Mouse (Mus musculus) brain, embryonic 14.5 days (tissue): ENCODE measurements around the gene Pip4k2a. TPM values are rescaled to one million over a fixed set of nuclear protein-coding genes. Genes with fewer than 3 reads are reported as not detected.

ENCODE experiments used
- DNase-seq: peaks from one replicate; pipeline ENCODE4 v3.0.0-alpha.2; 2011; ENCODE audit warnings: low read depth
- CTCF ChIP-seq: fragments of 200-500 bp; IDR thresholded peaks from 2 replicates; pipeline ENCODE4 v1.5.1; 2012; ENCODE audit warnings: inconsistent platforms, mild to moderate bottlenecking, moderate library complexity, borderline replicate concordance; ENCODE audit not compliant: insufficient read depth, insufficient read length; ENCODE audit errors: extremely low read depth
- POLR2A ChIP-seq: fragments of 200-500 bp; IDR thresholded peaks from 2 replicates; pipeline ENCODE4 v1.6.1; 2012; ENCODE audit warnings: mild to moderate bottlenecking, inconsistent platforms, borderline replicate concordance; ENCODE audit not compliant: poor library complexity, insufficient read depth, insufficient read length, severe bottlenecking; ENCODE audit errors: extremely low read depth
- polyA plus RNA-seq: library from polyadenylated mRNA; depleted of rRNA; stranded (reverse); fragments of >200 nt; gene quantifications from 2 replicates; pipeline ENCODE4 v1.2.3, GENCODE M21; 2012

Pip4k2a gene
- polyA plus RNA-seq, 1 experiment, result 17.9 TPM

- DNase-seq, result no peak
- no peak for TF ChIP-seq CTCF
- TF ChIP-seq POLR2A, result no peak
These were observed 47.2 kb downstream of the Pip4k2a start for GRCm38 (mm10) chr2:18950758-18951157.

GRCm38 (mm10) chr2:18948741-18949140, 49.2 kb downstream of the Pip4k2a start:
- TF ChIP-seq POLR2A, result no peak
- no peak for DNase-seq

DNA sequence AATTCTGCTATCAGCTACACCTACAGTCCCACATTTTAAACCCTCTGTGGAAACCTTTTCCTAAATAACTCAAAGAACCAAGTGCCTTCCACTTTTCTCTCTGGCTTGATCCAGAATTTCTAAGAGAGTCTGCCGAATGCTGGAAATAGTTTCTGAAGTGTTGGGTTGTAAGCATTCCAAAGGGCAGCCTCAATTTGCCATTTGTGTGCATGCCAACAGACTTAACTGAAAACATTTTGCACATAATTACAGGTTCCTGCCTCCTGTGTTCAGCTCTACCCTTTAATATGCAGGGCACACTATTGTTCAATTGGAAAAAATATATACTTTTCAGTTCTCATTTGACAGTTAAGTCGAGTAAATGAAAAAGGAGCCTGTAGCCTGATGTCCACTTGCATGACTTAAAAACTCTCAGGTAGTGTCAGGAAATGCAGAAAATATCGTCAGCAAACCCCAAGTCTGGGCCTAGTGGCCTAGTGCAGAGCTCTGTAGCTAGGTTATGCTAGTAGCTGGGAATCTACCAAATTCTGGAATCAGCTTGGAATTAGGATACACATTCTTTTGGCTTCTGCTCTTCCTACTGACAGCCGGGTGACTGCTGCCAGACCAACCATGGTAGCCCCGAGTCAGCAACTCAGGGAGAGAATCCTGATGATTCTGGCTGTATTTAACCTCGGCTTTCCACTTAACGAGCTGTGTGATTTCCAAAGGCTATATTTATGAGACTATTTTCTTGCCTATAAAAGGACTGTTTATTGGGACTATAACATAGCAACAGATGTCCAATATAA, 50.1 kb downstream of the Pip4k2a start:
- no peak for DNase-seq
- TF ChIP-seq CTCF (no peak), POLR2A (no peak)

DNA sequence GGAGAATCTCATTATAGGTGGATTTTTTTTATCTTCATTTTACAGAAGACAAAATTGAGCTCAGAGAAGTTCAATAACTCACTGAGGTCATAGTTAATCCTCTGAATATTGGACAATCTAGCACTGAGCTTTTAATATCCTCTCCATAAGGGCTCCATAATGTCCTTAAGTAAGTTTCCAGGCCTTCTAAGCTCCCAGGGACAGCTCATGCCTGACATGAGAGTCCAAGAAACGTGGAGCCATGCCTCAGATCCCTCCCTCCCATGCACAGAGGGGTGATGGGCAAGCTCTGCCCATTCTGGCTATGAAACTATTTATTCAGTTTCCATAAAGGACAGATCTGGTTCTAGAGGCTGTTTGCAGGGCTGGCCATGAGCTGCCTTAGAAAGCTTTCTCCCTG, 52.5 kb downstream of the Pip4k2a start:
- no peak for TF ChIP-seq POLR2A
- TF ChIP-seq CTCF, result no peak
- DNase-seq, result no peak

GRCm38 (mm10) chr2:18943930-18944329, 54.0 kb downstream of the Pip4k2a start:
- no peak for DNase-seq
- no peak for TF ChIP-seq CTCF
- TF ChIP-seq POLR2A, result no peak

DNA sequence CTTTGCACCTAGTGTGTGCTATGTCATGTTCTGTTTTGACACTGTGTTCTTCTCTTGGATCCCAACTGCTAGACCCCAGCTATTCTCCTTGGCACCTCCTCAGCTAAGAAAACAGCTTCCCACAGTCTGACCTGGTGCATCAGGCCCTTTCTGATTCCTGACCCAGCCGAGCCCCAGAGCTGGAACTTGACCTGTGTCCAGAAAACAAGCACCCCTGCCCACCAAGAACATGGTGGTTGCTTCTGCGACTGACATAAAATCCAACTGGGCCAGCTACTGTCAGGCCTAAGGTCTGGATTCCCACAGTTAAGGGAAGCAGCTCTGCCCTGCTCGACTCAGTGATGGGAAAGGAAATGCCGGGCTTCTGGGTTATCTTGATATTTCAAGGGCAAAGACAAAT, 54.6 kb downstream of the Pip4k2a start:
- no peak for DNase-seq
- TF ChIP-seq CTCF, result no peak
- no peak for TF ChIP-seq POLR2A

GRCm38 (mm10) chr2:18940693-18941270, 57.1 kb downstream of the Pip4k2a start:
- no peak for TF ChIP-seq POLR2A
- no peak for TF ChIP-seq CTCF
- DNase-seq, result no peak

DNA sequence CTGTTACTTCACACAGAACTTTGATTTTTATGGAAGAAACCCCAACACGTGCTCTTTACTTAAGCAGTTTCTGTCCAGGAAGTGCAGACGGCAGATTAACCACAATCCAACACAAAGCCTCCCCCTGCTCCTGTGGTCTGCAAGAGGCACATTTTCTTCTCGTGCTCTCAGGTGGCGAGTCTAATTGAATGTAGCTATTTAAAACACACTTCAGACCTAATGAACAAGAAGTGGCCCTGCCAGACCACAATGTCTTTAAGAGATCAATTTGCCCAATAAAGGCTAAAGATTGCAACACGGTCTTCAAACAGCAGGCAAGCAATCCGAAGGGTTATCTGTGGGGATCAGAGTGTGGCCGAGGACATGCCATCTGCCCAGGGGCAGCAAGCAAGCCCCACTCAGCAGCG, 59.0 kb downstream of the Pip4k2a start:
- no peak for TF ChIP-seq CTCF
- no peak for TF ChIP-seq POLR2A
- peak; percentile 43 for DNase-seq

DNA sequence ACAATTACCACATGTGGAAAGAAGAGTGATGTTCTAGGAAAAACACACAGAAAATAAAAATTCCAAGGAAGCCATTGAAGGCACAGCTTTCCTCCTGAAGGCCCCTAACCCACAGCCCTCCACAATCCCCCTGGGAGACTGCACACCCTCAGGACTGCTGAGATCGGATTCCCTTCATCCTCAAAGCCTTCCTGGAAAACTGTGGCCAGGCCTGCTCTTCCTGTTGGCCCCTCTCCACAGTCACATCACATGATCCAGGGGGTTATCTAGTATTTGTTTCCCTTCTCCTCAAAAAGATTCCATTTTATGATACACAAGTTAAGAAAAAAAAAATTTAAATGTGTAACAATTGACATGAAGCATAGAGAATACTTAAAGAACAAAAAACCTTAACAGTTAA, 59.7 kb downstream of the Pip4k2a start:
- DNase-seq, result no peak
- no peak for TF ChIP-seq CTCF
- no peak for TF ChIP-seq POLR2A

- no peak for DNase-seq
- no peak for TF ChIP-seq POLR2A
- no peak for TF ChIP-seq CTCF
These were observed 60.3 kb downstream of the Pip4k2a start for GRCm38 (mm10) chr2:18937611-18938010.

DNA sequence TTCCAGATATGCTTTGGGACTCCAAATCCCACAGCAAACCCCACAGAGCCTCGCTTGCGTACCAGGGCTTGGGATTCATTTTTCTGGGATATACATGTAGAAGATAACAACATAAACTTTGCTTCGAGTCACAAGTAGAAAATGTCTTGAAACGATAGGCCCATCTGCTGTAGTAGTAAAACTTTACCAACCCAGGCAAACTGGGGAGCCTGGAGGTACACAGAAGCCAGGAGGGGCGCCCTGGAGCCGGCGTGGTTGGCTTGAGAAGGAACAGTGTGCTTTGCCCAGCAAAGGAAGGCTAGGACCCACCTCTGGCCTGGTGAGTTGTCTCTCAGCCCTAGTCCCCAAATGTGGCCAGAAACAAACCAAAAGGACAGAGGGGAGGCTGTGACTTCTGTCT, 61.5 kb downstream of the Pip4k2a start:
- TF ChIP-seq POLR2A, result no peak
- DNase-seq, result no peak

- TF ChIP-seq POLR2A (no peak), CTCF (no peak)
- no peak for DNase-seq
These were observed 62.3 kb downstream of the Pip4k2a start for GRCm38 (mm10) chr2:18935581-18936027.
